Mouse (Mus musculus) neural tube, embryonic 11.5 days (tissue): ENCODE measurements around the gene Rab5if. TPM values are rescaled to one million over a fixed set of nuclear protein-coding genes. Genes with fewer than 3 reads are reported as not detected.
"Not testable (repeated sequence)": the region's sequence is repeated elsewhere in the genome, so short reads cannot be mapped to it uniquely, and the experiment has no call there.

ENCODE experiments used
- ATAC-seq: fragments of 200-750 bp; cut with Nextera tagmentation; 2 replicates; pipeline ENCODE4 v1.8.0; 2017; ENCODE audit warnings: moderate number of reproducible peaks, mild to moderate bottlenecking, moderate TSS enrichment, moderate library complexity; ENCODE audit not compliant: insufficient read depth, low FRiP score, low TSS enrichment
- DNase-seq: peaks from one replicate; pipeline ENCODE4 v3.0.0-alpha.2; 2015; ENCODE audit warnings: low spot score
- H3K27ac ChIP-seq: fragments of 300-500 bp; sonication (generic); 2 replicates; pipeline ENCODE4 v1.5.1; 2014; ENCODE audit warnings: low read depth, mild to moderate bottlenecking, low read length
- H3K27me3 ChIP-seq: fragments of 300-500 bp; sonication (generic); 2 replicates; pipeline ENCODE4 v1.6.1; 2014; ENCODE audit warnings: mild to moderate bottlenecking, low read length, mixed read lengths; ENCODE audit not compliant: control insufficient read depth, insufficient read depth
- H3K36me3 ChIP-seq: fragments of 300-500 bp; sonication (generic); 2 replicates; pipeline ENCODE4 v1.6.1; 2014; ENCODE audit warnings: mild to moderate bottlenecking, low read length, moderate library complexity, mixed read lengths; ENCODE audit not compliant: control insufficient read depth, insufficient read depth
- H3K4me1 ChIP-seq: fragments of 300-500 bp; sonication (generic); 2 replicates; pipeline ENCODE4 v1.6.1; 2014; ENCODE audit warnings: low read length, mixed read lengths; ENCODE audit not compliant: control insufficient read depth, insufficient read depth
- H3K4me2 ChIP-seq: fragments of 300-500 bp; sonication (generic); 2 replicates; pipeline ENCODE4 v1.6.1; 2014; ENCODE audit warnings: low read depth, mild to moderate bottlenecking, moderate library complexity
- H3K4me3 ChIP-seq: fragments of 300-500 bp; sonication (generic); 2 replicates; pipeline ENCODE4 v1.5.1; 2014; ENCODE audit warnings: low read depth, low read length
- H3K9ac ChIP-seq: fragments of 300-500 bp; sonication (generic); 2 replicates; pipeline ENCODE4 v1.6.1; 2014; ENCODE audit warnings: mild to moderate bottlenecking, low read length
- H3K9me3 ChIP-seq: fragments of 300-500 bp; sonication (generic); 2 replicates; pipeline ENCODE4 v1.6.1; 2016; ENCODE audit warnings: low read length; ENCODE audit not compliant: control insufficient read depth
- WGBS: fragments of 180-500 bp; shearing (Covaris S2); extraction: QIAGEN DNeasy Blood & Tissue Kit; methylation state at CpG from one replicate; pipeline ENCODE4 v1.1.7; 2014; 5-methylcytosine and 5-hydroxymethylcytosine counted together
- polyA plus RNA-seq: library from polyadenylated mRNA; unstranded; fragments of >200 nt; fragmentation: Nextera tagmentation; extraction: Ambion mirVana; gene quantifications from 2 replicates; pipeline ENCODE4 v1.2.1, GENCODE M21; 2014

Rab5if gene
- 172 and 183 TPM in 2 replicates for polyA plus RNA-seq

DNA sequence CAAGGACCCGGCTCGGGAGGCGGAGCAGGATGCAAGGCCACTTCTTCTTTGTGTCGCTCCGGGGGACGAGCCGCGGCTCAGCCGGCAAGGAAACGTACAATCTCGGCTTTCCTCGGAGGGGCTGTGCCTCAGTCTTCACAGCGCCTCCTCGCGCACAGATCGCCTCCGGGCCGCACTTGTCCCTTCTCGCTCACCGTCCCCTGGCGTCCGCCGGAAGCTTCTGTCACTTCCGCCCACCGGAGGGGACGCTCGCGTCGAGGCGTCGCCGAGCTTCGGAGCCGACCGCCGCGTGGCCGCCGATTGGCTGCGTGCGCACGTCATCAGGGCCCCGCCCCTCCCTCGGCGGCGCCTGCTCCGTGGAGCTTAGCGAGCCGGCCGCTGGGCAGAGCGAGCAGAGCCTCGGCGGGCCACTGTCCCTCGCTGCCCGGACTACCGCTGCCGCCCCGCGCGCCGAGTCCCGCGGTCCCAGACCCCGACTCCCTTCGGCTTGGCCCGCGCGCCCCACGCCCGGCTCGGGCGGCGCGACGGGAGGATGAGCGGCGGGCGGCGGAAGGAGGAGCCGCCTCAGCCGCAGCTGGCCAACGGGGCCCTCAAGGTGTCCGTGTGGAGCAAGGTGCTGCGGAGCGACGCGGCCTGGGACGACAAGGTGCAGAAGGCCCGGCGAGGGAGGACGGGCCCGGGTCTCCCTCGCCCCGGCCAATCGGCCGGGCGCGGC is at the start of gene Rab5if:
Rab5if (plus strand) TSS at position 357 of the 715 bp plus-strand sequence.
- peak within 1 kb of the TSS; percentile 98 for H3K4me3 ChIP-seq
- under 1% methylated on average over 92 of the region's 98 CpGs for WGBS
- peaks cover 2% of the 10 kb centered on the region for H3K36me3 ChIP-seq
- peaks cover 8% of the 10 kb centered on the region; the same call in 1 of the 2 replicates for H3K4me1 ChIP-seq
- peak within 1 kb of the TSS; percentile 94 for H3K27ac ChIP-seq
- H3K27me3 ChIP-seq, result no peaks in the 10 kb centered on the region
- DNase-seq, result peak; percentile 99
- H3K9ac ChIP-seq, result peak within 1 kb of the TSS; percentile 97
- H3K4me2 ChIP-seq, result peak within 1 kb of the TSS; percentile 92
- no peaks in the 10 kb centered on the region for H3K9me3 ChIP-seq
- ATAC-seq, result peak; percentile 97

DNA sequence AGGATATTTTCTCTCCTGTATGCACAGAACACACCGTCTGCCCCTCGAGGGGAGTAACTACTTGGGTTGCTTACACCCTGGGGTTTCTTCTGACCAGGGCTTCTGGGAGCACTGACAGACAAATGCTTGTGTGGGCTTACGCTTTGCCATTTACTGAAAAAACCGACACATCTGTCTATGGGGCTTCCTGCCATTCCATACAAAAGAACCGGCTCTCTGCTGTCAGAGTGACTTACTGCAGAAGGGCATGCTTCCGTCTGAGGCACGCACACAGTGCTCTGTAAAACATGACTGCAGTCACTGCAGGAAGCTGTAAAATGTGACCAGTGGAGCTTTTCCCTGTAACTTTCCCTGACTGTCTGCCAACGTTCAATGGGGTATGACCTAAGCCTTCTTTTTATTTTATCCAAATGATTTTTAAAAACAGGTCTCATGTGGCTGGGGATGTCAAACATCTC is 48.6 kb upstream of the Rab5if start:
- ATAC-seq (peak; percentile 65; the same call in 1 of the 2 replicates), DNase-seq (peak; percentile 44)
- 3% methylated on average over 8 of the region's 8 CpGs for WGBS
- Histone ChIP-seq H3K9me3 (no peaks in the 10 kb centered on the region), H3K27me3 (no peaks in the 10 kb centered on the region), H3K4me3 (no peak overlapping the region), H3K36me3 (no peaks in the 10 kb centered on the region), H3K4me2 (no peak overlapping the region; the same call in 1 of the 2 replicates), H3K27ac (0 out of 2 replicates have a peak overlapping the region, but pooled peaks have one; percentile 8), H3K4me1 (peaks cover 20% of the 10 kb centered on the region), H3K9ac (no peak overlapping the region)

DNA sequence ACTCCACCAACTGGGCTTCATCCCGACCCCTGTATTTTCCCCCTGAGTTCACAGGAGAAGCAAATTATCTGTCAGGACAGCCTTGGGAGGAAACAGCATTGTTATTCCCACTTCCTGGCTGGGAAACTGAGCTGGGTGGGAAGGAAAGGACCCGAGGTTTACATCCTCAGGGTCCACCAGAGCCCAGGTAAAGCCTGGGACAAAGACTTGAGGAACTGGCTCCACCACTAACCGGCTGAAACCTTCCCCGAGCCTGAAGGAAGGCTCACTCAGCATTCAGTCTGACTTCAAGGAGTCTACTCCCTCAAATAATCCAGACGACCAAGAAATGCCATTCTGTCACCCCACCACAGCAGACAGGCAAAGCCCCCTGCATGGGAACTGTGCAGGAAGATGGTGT is 48.0 kb upstream of the Rab5if start:
- Histone ChIP-seq H3K9me3 (no peaks in the 10 kb centered on the region), H3K4me2 (no peak overlapping the region), H3K4me1 (peaks cover 20% of the 10 kb centered on the region), H3K4me3 (no peak overlapping the region), H3K9ac (no peak overlapping the region), H3K27ac (0 out of 2 replicates have a peak overlapping the region, but pooled peaks have one; percentile 8), H3K27me3 (no peaks in the 10 kb centered on the region), H3K36me3 (no peaks in the 10 kb centered on the region)
- ATAC-seq (no peak), DNase-seq (no peak)
- WGBS, result 25% methylated on average over 5 of the region's 5 CpGs

DNA sequence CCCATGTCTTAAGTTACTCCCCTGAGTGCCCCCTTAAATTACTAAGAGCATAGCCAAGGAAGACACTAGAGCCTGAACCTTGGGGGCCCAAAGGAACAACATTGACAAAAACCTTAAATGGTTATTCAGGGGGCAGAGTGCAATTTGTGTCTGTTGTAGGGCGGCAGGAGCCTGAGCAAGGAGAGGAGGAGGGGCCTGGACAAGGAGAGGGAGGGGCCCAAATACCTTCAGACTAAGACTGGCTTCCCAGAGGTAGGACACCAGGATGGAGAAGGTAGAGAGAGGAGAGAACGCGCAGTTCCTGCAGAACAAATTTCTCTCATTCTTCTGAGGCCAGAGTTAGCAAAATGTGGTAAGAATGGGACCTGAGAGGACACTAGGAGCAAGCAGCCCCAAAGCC is 47.5 kb upstream of the Rab5if start:
- no peaks in the 10 kb centered on the region for H3K9me3 ChIP-seq
- peaks cover 20% of the 10 kb centered on the region for H3K4me1 ChIP-seq
- H3K36me3 ChIP-seq, result no peaks in the 10 kb centered on the region
- H3K9ac ChIP-seq, result no peak overlapping the region
- DNase-seq (no peak), ATAC-seq (no peak)
- 67% methylated on average over 3 of the region's 3 CpGs for WGBS
- no peak overlapping the region for H3K27ac ChIP-seq
- H3K4me3 ChIP-seq, result no peak overlapping the region
- no peaks in the 10 kb centered on the region for H3K27me3 ChIP-seq
- no peak overlapping the region for H3K4me2 ChIP-seq

DNA sequence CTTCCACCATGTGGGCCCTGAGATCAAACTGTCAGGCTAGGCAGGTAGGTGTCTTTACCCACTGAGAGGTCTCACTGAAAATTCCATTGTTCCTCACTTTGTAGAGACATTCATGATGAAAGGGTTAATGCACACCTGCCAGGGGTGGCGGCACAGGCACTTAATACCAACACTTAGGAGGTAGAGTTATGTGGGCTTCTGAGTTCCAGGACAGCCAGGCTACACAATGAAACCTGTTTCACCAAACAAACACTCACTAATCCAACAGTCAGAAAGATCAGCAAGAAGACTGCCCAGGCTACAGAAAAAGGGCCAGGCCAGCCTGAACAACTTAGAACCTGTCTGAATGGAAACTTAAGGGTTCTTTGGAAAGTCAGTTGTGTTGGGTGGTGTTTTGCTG is 46.8 kb upstream of the Rab5if start:
- Histone ChIP-seq H3K27me3 (no peaks in the 10 kb centered on the region), H3K4me3 (no peak overlapping the region), H3K9ac (no peak overlapping the region), H3K4me1 (peaks cover 20% of the 10 kb centered on the region), H3K4me2 (no peak overlapping the region), H3K36me3 (no peaks in the 10 kb centered on the region), H3K27ac (no peak overlapping the region), H3K9me3 (no peaks in the 10 kb centered on the region)
- 59% methylated on average over 1 of the region's 1 CpGs for WGBS
- no peak for ATAC-seq
- DNase-seq, result no peak

DNA sequence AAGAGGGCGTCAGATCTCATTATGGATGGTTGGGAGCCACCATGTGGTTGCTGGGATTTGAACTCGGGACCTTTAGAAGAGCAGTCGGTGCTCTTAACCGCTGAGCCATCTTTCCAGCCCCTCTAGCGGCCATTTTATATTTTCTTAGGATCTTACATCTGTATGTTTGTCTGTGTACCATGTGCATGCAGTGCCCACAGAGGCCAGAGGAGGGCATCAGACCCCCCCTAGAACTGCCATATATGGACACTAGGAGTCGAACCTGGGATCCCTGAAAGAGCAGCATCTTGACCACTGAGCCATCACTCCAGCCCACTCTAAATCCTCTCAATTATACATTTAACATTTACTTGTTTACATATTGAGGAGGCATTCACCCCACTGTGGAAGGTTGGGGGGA is 37.8 kb upstream of the Rab5if start:
- 95% methylated on average over 6 of the region's 6 CpGs for WGBS
- H3K9me3 ChIP-seq, H3K27me3 ChIP-seq, H3K36me3 ChIP-seq, H3K4me3 ChIP-seq, H3K9ac ChIP-seq, H3K4me1 ChIP-seq, H3K4me2 ChIP-seq, ATAC-seq, H3K27ac ChIP-seq, DNase-seq: not testable (repeated sequence)

DNA sequence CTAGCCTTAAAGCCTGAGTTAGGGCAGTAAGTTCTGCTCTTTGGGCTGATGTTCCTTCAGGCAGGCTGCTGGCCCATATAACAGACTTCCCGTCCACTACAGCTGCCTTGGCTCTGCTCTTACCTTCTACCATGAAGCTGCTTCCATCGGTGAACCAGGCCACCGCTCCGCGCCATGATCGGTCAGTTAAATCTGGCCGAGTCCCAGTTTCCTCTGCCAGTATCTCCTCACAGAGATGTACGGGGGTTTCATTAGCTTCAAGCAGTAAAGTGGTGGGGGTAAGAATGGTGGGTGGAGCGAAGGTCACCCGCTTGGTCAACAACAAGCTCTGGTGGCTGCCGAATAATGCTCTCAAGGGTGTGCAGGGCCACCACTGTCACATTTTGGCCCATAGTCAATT is 28.6 kb upstream of the Rab5if start:
- WGBS, result 96% methylated on average over 11 of the region's 11 CpGs
- H3K36me3 ChIP-seq, result peaks cover 21% of the 10 kb centered on the region
- no peak for ATAC-seq
- H3K4me1 ChIP-seq, result peaks cover 3% of the 10 kb centered on the region; the same call in 1 of the 2 replicates
- no peak overlapping the region for H3K9ac ChIP-seq
- H3K9me3 ChIP-seq, result peaks cover 3% of the 10 kb centered on the region; the same call in 1 of the 2 replicates
- H3K4me3 ChIP-seq, result no peak overlapping the region
- DNase-seq, result no peak
- H3K27me3 ChIP-seq, result no peaks in the 10 kb centered on the region
- H3K27ac ChIP-seq, result no peak overlapping the region
- no peak overlapping the region for H3K4me2 ChIP-seq

DNA sequence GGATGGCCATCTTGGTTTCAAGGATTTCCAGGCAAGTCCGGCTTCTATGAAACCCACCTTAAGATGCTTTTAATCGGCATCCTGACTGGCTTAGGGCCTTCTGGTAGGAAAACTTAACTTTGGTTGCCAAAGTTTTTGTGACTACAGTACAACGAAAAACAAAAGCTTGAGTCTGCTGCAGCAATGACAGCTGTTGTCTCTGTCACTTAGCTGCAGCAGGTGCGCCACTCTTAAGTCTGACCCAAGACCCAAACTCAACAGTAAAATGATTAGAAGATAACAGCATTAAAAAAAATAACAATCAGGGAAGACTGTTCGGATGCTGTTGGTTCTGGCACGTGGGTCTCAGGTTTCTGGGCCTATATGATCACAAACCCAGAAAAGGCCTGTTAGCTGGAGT is 24.1 kb upstream of the Rab5if start:
- WGBS, result 66% methylated on average over 6 of the region's 6 CpGs
- no peaks in the 10 kb centered on the region for H3K27me3 ChIP-seq
- ATAC-seq, result no peak
- H3K4me2 ChIP-seq, result peak overlapping the region; percentile 85
- H3K4me3 ChIP-seq, result peak overlapping the region; percentile 77; the same call in 1 of the 2 replicates
- no peak overlapping the region for H3K9ac ChIP-seq
- peaks cover 6% of the 10 kb centered on the region for H3K36me3 ChIP-seq
- H3K9me3 ChIP-seq, result no peaks in the 10 kb centered on the region
- no peak for DNase-seq
- H3K27ac ChIP-seq, result no peak overlapping the region
- peaks cover 20% of the 10 kb centered on the region for H3K4me1 ChIP-seq
